Mouse (Mus musculus): ENCODE results near the gene Ntn5. TPM values are rescaled to one million over a fixed set of nuclear protein-coding genes. Genes with fewer than 3 reads are reported as not detected.
A peak's percentile ranks its signal among the peaks of the same experiment; 100 is the strongest.

Gene Ntn5
- total and polyA plus RNA-seq, 3 experiments = 0.08 to 0.57 TPM; not detected in 1

GRCm38 (mm10) chr7:45702316-45702715, 18.5 kb downstream of the Ntn5 start:
- Histone ChIP-seq H3K36me3 (replicated peaks in 1 of 2; ENCODE audit: control insufficient read depth in 1 of 2, insufficient read depth in 1 of 2, low read length in 1 of 2) (no peaks in the 10 kb centered on the region), H3K9ac (ENCODE audit: insufficient read depth, low read depth) (no peak overlapping the region), H3K27me3 (replicated peaks) (no peaks in the 10 kb centered on the region), H3K79me2 (replicated peaks; ENCODE audit: control insufficient read depth, extremely low read depth, insufficient read depth, poor library complexity, severe bottlenecking) (no peaks in the 10 kb centered on the region), H3K27ac (ENCODE audit: insufficient read depth, low read depth) (no peak overlapping the region), H3K4me2 (ENCODE audit: insufficient read depth, low read depth, poor library complexity, severe bottlenecking) (no peak overlapping the region), H3K9me3 (replicated peaks; ENCODE audit: low read length) (no peaks in the 10 kb centered on the region), H3K4me1 (ENCODE audit: control insufficient read depth in 1 of 2, insufficient read depth in 2 of 2) (peaks cover 3 to 57% of the 10 kb centered on the region in 2 experiments; a peak in 3 of 4 replicates), H3K4me3 (replicated peaks in 1 of 3; ENCODE audit: low read depth in 2 of 3, low read length in 2 of 3, poor library complexity in 1 of 3) (no peak overlapping the region)
- dilution Hi-C loops (cut with MboI; ENCODE audit: extremely low pct_ligation_motif_present, extremely low pct_unique_long_range_greater_than_20kb, low sequenced_read_pairs) (no loop called here), in situ Hi-C loops (cut with MboI; ENCODE audit: low pct_ligation_motif_present, low pct_unique_long_range_greater_than_20kb, low sequenced_read_pairs) (no loop called here)
- TF ChIP-seq TCF12 (IDR thresholded peaks at IDR 0.05; ENCODE audit: low read depth, low read length) = no peak
- TF ChIP-seq IRF4 (IDR thresholded peaks at IDR 0.05; ENCODE audit: low read depth, low read length) = no peak
- no peak for TF ChIP-seq E2F4 (IDR thresholded peaks at IDR 0.05; ENCODE audit: insufficient replicate concordance, low read depth, low read length)
- DNase-seq (ENCODE audit: extremely low read depth) = no peak

GRCm38 (mm10) chr7:45702809-45703520, 19.1 kb downstream of the Ntn5 start:
- no peak overlapping the region for H3K27ac ChIP-seq (ENCODE audit: insufficient read depth, low read depth)
- no peak for DNase-seq (ENCODE audit: extremely low read depth)
- H3K36me3 ChIP-seq (replicated peaks in 1 of 2; ENCODE audit: control insufficient read depth in 1 of 2, insufficient read depth in 1 of 2, low read length in 1 of 2) = no peaks in the 10 kb centered on the region
- H3K27me3 ChIP-seq (replicated peaks) = no peaks in the 10 kb centered on the region
- H3K9ac ChIP-seq (ENCODE audit: insufficient read depth, low read depth) = no peak overlapping the region
- dilution Hi-C loops (cut with MboI; ENCODE audit: extremely low pct_ligation_motif_present, extremely low pct_unique_long_range_greater_than_20kb, low sequenced_read_pairs) = no loop called here
- no peaks in the 10 kb centered on the region for H3K79me2 ChIP-seq (replicated peaks; ENCODE audit: control insufficient read depth, extremely low read depth, insufficient read depth, poor library complexity, severe bottlenecking)
- no peak overlapping the region; the same call in 1 of the 2 replicates for H3K4me2 ChIP-seq (ENCODE audit: insufficient read depth, low read depth, poor library complexity, severe bottlenecking)
- H3K9me3 ChIP-seq (replicated peaks; ENCODE audit: low read length) = no peaks in the 10 kb centered on the region
- no peak overlapping the region for H3K4me3 ChIP-seq (replicated peaks in 1 of 3; ENCODE audit: low read depth in 2 of 3, low read length in 2 of 3, poor library complexity in 1 of 3)
- H3K4me1 ChIP-seq (ENCODE audit: control insufficient read depth in 1 of 2, insufficient read depth in 2 of 2) = peaks cover 3 to 58% of the 10 kb centered on the region in 2 experiments; a peak in 3 of 4 replicates
- in situ Hi-C loops (cut with MboI; ENCODE audit: low pct_ligation_motif_present, low pct_unique_long_range_greater_than_20kb, low sequenced_read_pairs) = no loop called here
- TF ChIP-seq MXI1 (IDR thresholded peaks at IDR 0.05; ENCODE audit: low read depth, low read length) = no peak

- in situ Hi-C loops (cut with MboI; ENCODE audit: low pct_ligation_motif_present, low pct_unique_long_range_greater_than_20kb, low sequenced_read_pairs) = no loop called here
Measured at GRCm38 (mm10) chr7:45703521-45704033, 19.8 kb downstream of the Ntn5 start.

More at GRCm38 (mm10) chr7:45703521-45704033, 19.8 kb downstream of the Ntn5 start:
- Histone ChIP-seq H3K27me3 (replicated peaks) (no peaks in the 10 kb centered on the region), H3K9me3 (replicated peaks; ENCODE audit: low read length) (no peaks in the 10 kb centered on the region), H3K27ac (ENCODE audit: insufficient read depth, low read depth) (peak overlapping the region; percentile 66), H3K79me2 (replicated peaks; ENCODE audit: control insufficient read depth, extremely low read depth, insufficient read depth, poor library complexity, severe bottlenecking) (no peaks in the 10 kb centered on the region), H3K36me3 (replicated peaks in 1 of 2; ENCODE audit: control insufficient read depth in 1 of 2, insufficient read depth in 1 of 2, low read length in 1 of 2) (no peaks in the 10 kb centered on the region), H3K9ac (ENCODE audit: insufficient read depth, low read depth) (peak overlapping the region; percentile 58; the same call in 1 of the 2 replicates), H3K4me3 (replicated peaks in 1 of 3; ENCODE audit: low read depth in 2 of 3, low read length in 2 of 3, poor library complexity in 1 of 3) (peak overlapping the region; percentile 44 to 55 (median 46)), H3K4me2 (ENCODE audit: insufficient read depth, low read depth, poor library complexity, severe bottlenecking) (peak overlapping the region; percentile 91), H3K4me1 (ENCODE audit: control insufficient read depth in 1 of 2, insufficient read depth in 2 of 2) (peaks cover 3 to 60% of the 10 kb centered on the region in 2 experiments; a peak in 3 of 4 replicates)
- dilution Hi-C loops (cut with MboI; ENCODE audit: extremely low pct_ligation_motif_present, extremely low pct_unique_long_range_greater_than_20kb, low sequenced_read_pairs) = no loop called here
- no peak for DNase-seq (ENCODE audit: extremely low read depth)
- no peak for TF ChIP-seq BHLHE40 (IDR thresholded peaks at IDR 0.05; ENCODE audit: low read depth, low read length)
- TF ChIP-seq PAX5 (IDR thresholded peaks at IDR 0.05; ENCODE audit: low read length) = no peak
- TF ChIP-seq GABPA (IDR thresholded peaks at IDR 0.05; ENCODE audit: insufficient replicate concordance, low read depth, low read length) = no peak
- no peak for TF ChIP-seq CHD2 (IDR thresholded peaks at IDR 0.05; ENCODE audit: low read length)
- no peak for TF ChIP-seq ELF1 (IDR thresholded peaks at IDR 0.05; ENCODE audit: low read depth, low read length)
- TF ChIP-seq USF1 (IDR thresholded peaks at IDR 0.05; ENCODE audit: low read depth, low read length) = no peak
- TF ChIP-seq SMC3 (IDR thresholded peaks at IDR 0.05; ENCODE audit: low read depth, low read length) = no peak
- TF ChIP-seq HCFC1 (IDR thresholded peaks at IDR 0.05; ENCODE audit: low read depth, low read length) = no peak
- TF ChIP-seq MXI1 (IDR thresholded peaks at IDR 0.05; ENCODE audit: low read depth, low read length) = no peak
- TF ChIP-seq E2F4 (IDR thresholded peaks at IDR 0.05; ENCODE audit: insufficient replicate concordance, low read depth, low read length) = no peak
- TF ChIP-seq MAX (IDR thresholded peaks at IDR 0.05; ENCODE audit: low read length) = no peak
- no peak for TF ChIP-seq IRF4 (IDR thresholded peaks at IDR 0.05; ENCODE audit: low read depth, low read length)
- TF ChIP-seq MAZ (IDR thresholded peaks at IDR 0.05; ENCODE audit: low read depth, low read length) = no peak
- no peak for TF ChIP-seq EP300 (IDR thresholded peaks at IDR 0.05; ENCODE audit: low read length)

Data from CH12.LX (cell line).